Mouse (Mus musculus) embryonic facial prominence, embryonic 11.5 days (tissue): ENCODE data around the gene Agrp. TPM values are rescaled to one million over a fixed set of nuclear protein-coding genes. Genes with fewer than 3 reads are reported as not detected.

ENCODE experiments used
- ATAC-seq: fragments of 200-750 bp; cut with Nextera tagmentation; replicated peaks from 2 replicates; pipeline ENCODE4 v1.8.0; 2017; ENCODE audit warnings: low read depth; ENCODE audit not compliant: insufficient number of reproducible peaks, low FRiP score, low TSS enrichment
- DNase-seq: peaks from one replicate; pipeline ENCODE4 v3.0.0-alpha.2; 2015; ENCODE audit warnings: low spot score
- H3K27ac ChIP-seq: fragments of 300-500 bp; sonication (generic); replicated peaks from 2 replicates; pipeline ENCODE4 v1.5.1; 2014; ENCODE audit warnings: mild to moderate bottlenecking, low read depth, low read length, control low read depth
- H3K27me3 ChIP-seq: fragments of 300-500 bp; sonication (generic); 2 replicates; pipeline ENCODE4 v1.6.1; 2014; ENCODE audit warnings: mild to moderate bottlenecking, low read length, moderate library complexity, mixed read lengths; ENCODE audit not compliant: control insufficient read depth, insufficient read depth
- H3K36me3 ChIP-seq: fragments of 300-500 bp; sonication (generic); replicated peaks from 2 replicates; pipeline ENCODE4 v1.6.1; 2014; ENCODE audit warnings: low read depth, mild to moderate bottlenecking, low read length, moderate library complexity, mixed read lengths; ENCODE audit not compliant: control insufficient read depth, insufficient read depth
- H3K4me1 ChIP-seq: fragments of 300-500 bp; sonication (generic); 2 replicates; pipeline ENCODE4 v1.6.1; 2014; ENCODE audit warnings: low read length, mixed read lengths; ENCODE audit not compliant: control insufficient read depth, insufficient read depth
- H3K4me2 ChIP-seq: fragments of 300-500 bp; sonication (generic); 2 replicates; pipeline ENCODE4 v1.6.1; 2014; ENCODE audit warnings: low read depth, mild to moderate bottlenecking, control low read depth, low read length, moderate library complexity
- H3K4me3 ChIP-seq: fragments of 300-500 bp; sonication (generic); 2 replicates; pipeline ENCODE4 v1.5.1; 2014; ENCODE audit warnings: low read depth, low read length, control low read depth
- H3K9ac ChIP-seq: fragments of 300-500 bp; sonication (generic); replicated peaks from 2 replicates; pipeline ENCODE4 v1.6.1; 2014; ENCODE audit warnings: mild to moderate bottlenecking, control low read depth, low read length
- H3K9me3 ChIP-seq: fragments of 300-500 bp; sonication (generic); replicated peaks from 2 replicates; pipeline ENCODE4 v1.6.1; 2016; ENCODE audit warnings: mild to moderate bottlenecking, low read length, inconsistent platforms, mixed read lengths; ENCODE audit not compliant: control insufficient read depth
- WGBS: fragments of 180-500 bp; shearing (Covaris S2); extraction: QIAGEN DNeasy Blood & Tissue Kit; methylation state at CpG from one replicate; pipeline ENCODE4 v1.1.7; 2014; 5-methylcytosine and 5-hydroxymethylcytosine counted together
- microRNA counts: library from miRNA; unstranded; fragments of <30 nt; microRNA quantifications from one replicate; lab custom pipeline; 2016
- microRNA-seq: library from miRNA; unstranded; fragments of <30 nt; microRNA quantifications from one replicate; pipeline ENCODE4, GENCODE M21; 2016; ENCODE audit warnings: borderline number of aligned reads
- polyA plus RNA-seq: library from polyadenylated mRNA; unstranded; fragments of >200 nt; fragmentation: Nextera tagmentation; extraction: Ambion mirVana; gene quantifications from 2 replicates; pipeline ENCODE4 v1.2.1, GENCODE M21; 2014

The Agrp gene
- polyA plus RNA-seq, 1 experiment from 2014 or later = 1.0 TPM

GRCm38 (mm10) chr8:105519591-105519990, 117.6 kb downstream of the Agrp start:
- H3K9me3 ChIP-seq = no peaks in the 10 kb centered on the region
- peak overlapping the region; percentile 78 for H3K9ac ChIP-seq
- H3K27ac ChIP-seq = no peak overlapping the region; the same call in 1 of the 2 replicates
- peak; percentile 43 for DNase-seq
- no peaks in the 10 kb centered on the region for H3K36me3 ChIP-seq
- H3K27me3 ChIP-seq = no peaks in the 10 kb centered on the region
- peak overlapping the region; percentile 63 for H3K4me3 ChIP-seq
- peak overlapping the region; percentile 99 for H3K4me2 ChIP-seq
- peaks cover 9% of the 10 kb centered on the region for H3K4me1 ChIP-seq
- WGBS = 0% methylated on average over 2 of the region's 2 CpGs
- no peak for ATAC-seq

GRCm38 (mm10) chr8:105518436-105519313, 118.5 kb downstream of the Agrp start, which contains the start of gene Hsd11b2:
Hsd11b2 (plus strand) TSS chr8:105518755.
- H3K4me3 ChIP-seq = peak within 1 kb of the TSS; percentile 63
- under 1% methylated on average over 67 of the region's 68 CpGs for WGBS
- H3K4me2 ChIP-seq = peak within 1 kb of the TSS; percentile 99
- peaks cover 9% of the 10 kb centered on the region for H3K4me1 ChIP-seq
- ATAC-seq (peak; percentile 47), DNase-seq (peak; percentile 74)
- H3K9ac ChIP-seq = peak within 1 kb of the TSS; percentile 78
- H3K9me3 ChIP-seq = no peaks in the 10 kb centered on the region
- no peaks in the 10 kb centered on the region for H3K36me3 ChIP-seq
- H3K27me3 ChIP-seq = no peaks in the 10 kb centered on the region
- no peak within 1 kb of the TSS; the same call in none of the 2 replicates for H3K27ac ChIP-seq

GRCm38 (mm10) chr8:105517346-105517745, 119.8 kb downstream of the Agrp start:
- peak; percentile 47 for DNase-seq
- H3K4me1 ChIP-seq = peaks cover 9% of the 10 kb centered on the region
- no peaks in the 10 kb centered on the region for H3K9me3 ChIP-seq
- no peak for ATAC-seq
- H3K27me3 ChIP-seq = no peaks in the 10 kb centered on the region
- no peak overlapping the region for H3K4me2 ChIP-seq
- H3K9ac ChIP-seq = peak overlapping the region; percentile 14
- H3K4me3 ChIP-seq = no peak overlapping the region
- H3K27ac ChIP-seq = no peak overlapping the region
- 40% methylated on average over 8 of the region's 8 CpGs for WGBS
- H3K36me3 ChIP-seq = no peaks in the 10 kb centered on the region

MicroRNAs encoded within 50 kb of the gene (microRNA counts, 519-probe panel; counts per million panel counts)
- microRNA mmu-miR-1966 (lab: Ali Mortazavi, UCI) = 2,658 counts per million, percentile 29 among the panel's probes with 10 or more counts

Small RNA genes within 50 kb of the gene (microRNA-seq; reads per million reads assigned to microRNA genes)
- not detected for gene Mir1966

Other genes starting within 250 kb of the Agrp start
- gene Kctd19, start 223.9 kb downstream of the Agrp start, polyA plus RNA-seq = not detected in 2 replicates
- 0.39 and 0.49 TPM in 2 replicates for gene Lrrc36, start 223.8 kb downstream of the Agrp start, polyA plus RNA-seq
- gene Tppp3, start 165.9 kb downstream of the Agrp start, polyA plus RNA-seq = 49.5 and 59.1 TPM in 2 replicates
- 15.0 and 17.9 TPM in 2 replicates for gene Zdhhc1, start 140.5 kb downstream of the Agrp start, polyA plus RNA-seq
- gene Hsd11b2, start 118.6 kb downstream of the Agrp start, polyA plus RNA-seq = 11.9 and 12.6 TPM in 2 replicates
- 89.8 and 95.5 TPM in 2 replicates for gene Atp6v0d1, start 71.3 kb downstream of the Agrp start, polyA plus RNA-seq
- gene Ripor1, start 32.1 kb downstream of the Agrp start, polyA plus RNA-seq = 7.3 and 8.7 TPM in 2 replicates
- gene Ctcf, start 825 bp downstream of the Agrp start, polyA plus RNA-seq = 116 and 118 TPM in 2 replicates
- gene Carmil2, start 48.9 kb upstream of the Agrp start, polyA plus RNA-seq = 0.88 and 1.8 TPM in 2 replicates
- gene Acd, start 63.7 kb upstream of the Agrp start, polyA plus RNA-seq = 53.8 and 56.5 TPM in 2 replicates
- 13.2 and 16.3 TPM in 2 replicates for gene Pard6a, start 63.8 kb upstream of the Agrp start, polyA plus RNA-seq
- 0.50 TPM in 1 of 2 replicates, not detected in the other for gene 4933405L10Rik, start 70.3 kb upstream of the Agrp start, polyA plus RNA-seq
- gene Enkd1, start 70.8 kb upstream of the Agrp start, polyA plus RNA-seq = 31.2 and 36.7 TPM in 2 replicates
- gene Gfod2, start 121.3 kb upstream of the Agrp start, polyA plus RNA-seq = 24.5 and 26.6 TPM in 2 replicates
- 11.2 and 13.0 TPM in 2 replicates for gene Ranbp10, start 190.0 kb upstream of the Agrp start, polyA plus RNA-seq
- 0.27 TPM in 1 of 2 replicates, not detected in the other for gene Tsnaxip1, start 190.3 kb upstream of the Agrp start, polyA plus RNA-seq
- 50.8 and 53.1 TPM in 2 replicates for gene Cenpt, start 215.9 kb upstream of the Agrp start, polyA plus RNA-seq
- gene Thap11, start 217.7 kb upstream of the Agrp start, polyA plus RNA-seq = 67.7 and 72.4 TPM in 2 replicates
- gene Nutf2, start 223.2 kb upstream of the Agrp start, polyA plus RNA-seq = 262 and 323 TPM in 2 replicates
- gene Edc4, start 243.5 kb upstream of the Agrp start, polyA plus RNA-seq = 31.8 and 35.4 TPM in 2 replicates